Mouse (Mus musculus): ENCODE data around the gene Ucp3. TPM values are rescaled to one million over a fixed set of nuclear protein-coding genes. Genes with fewer than 3 reads are reported as not detected.

The Ucp3 gene
- polyA plus RNA-seq, 1 experiment from 2014 or later, result not detected

Other genes with a start within 250 kb of the Ucp3 start
- 36.5 and 39.4 TPM in 2 replicates for gene Pgm2l1, start 245.6 kb upstream of the Ucp3 start, polyA plus RNA-seq (2015; fragmentation: Nextera tagmentation; extraction: Ambion mirVana)
- gene P4ha3, start 187.5 kb upstream of the Ucp3 start, polyA plus RNA-seq (2015; fragmentation: Nextera tagmentation; extraction: Ambion mirVana), result 6.3 and 6.9 TPM in 2 replicates
- gene C2cd3, start 100.8 kb upstream of the Ucp3 start, polyA plus RNA-seq (2015; fragmentation: Nextera tagmentation; extraction: Ambion mirVana), result 16.7 and 19.5 TPM in 2 replicates
- gene Ppme1, start 100.7 kb upstream of the Ucp3 start, polyA plus RNA-seq (2015; fragmentation: Nextera tagmentation; extraction: Ambion mirVana), result 160 and 170 TPM in 2 replicates
- gene Ucp2, start 20.3 kb downstream of the Ucp3 start, polyA plus RNA-seq (2015; fragmentation: Nextera tagmentation; extraction: Ambion mirVana), result 59.5 and 69.5 TPM in 2 replicates
- gene Dnajb13, start 42.0 kb downstream of the Ucp3 start, polyA plus RNA-seq (2015; fragmentation: Nextera tagmentation; extraction: Ambion mirVana), result 3.9 and 4.4 TPM in 2 replicates
- gene Coa4, start 64.1 kb downstream of the Ucp3 start, polyA plus RNA-seq (2015; fragmentation: Nextera tagmentation; extraction: Ambion mirVana), result 15.7 and 17.2 TPM in 2 replicates
- gene Rab6a, start 134.4 kb downstream of the Ucp3 start, polyA plus RNA-seq (2015; fragmentation: Nextera tagmentation; extraction: Ambion mirVana), result 286 and 294 TPM in 2 replicates
- gene Mrpl48, start 135.3 kb downstream of the Ucp3 start, polyA plus RNA-seq (2015; fragmentation: Nextera tagmentation; extraction: Ambion mirVana), result 89.4 and 94.0 TPM in 2 replicates
- gene Plekhb1, start 189.4 kb downstream of the Ucp3 start, polyA plus RNA-seq (2015; fragmentation: Nextera tagmentation; extraction: Ambion mirVana), result 9.7 and 17.4 TPM in 2 replicates
- gene Fam168a, start 233.6 kb downstream of the Ucp3 start, polyA plus RNA-seq (2015; fragmentation: Nextera tagmentation; extraction: Ambion mirVana), result 100 and 104 TPM in 2 replicates